Mouse (Mus musculus) spleen, adult 2 months (tissue): Measurements from ENCODE around the gene Pphln1. TPM values are rescaled to one million over a fixed set of nuclear protein-coding genes. Genes with fewer than 3 reads are reported as not detected.

Source experiments
- DNase-seq, 2 experiments: peaks; one replicate each; pipeline versions ENCODE4 v3.0.0 to v3.0.0-alpha.2; 2012 to 2021; ENCODE audit warnings: low spot score in 2 of 2, low read depth in 1 of 2
- H3K27ac ChIP-seq: fragments of 200-500 bp; 2 replicates; pipeline ENCODE4 v1.5.1; 2012; ENCODE audit warnings: low read length, inconsistent platforms; ENCODE audit not compliant: insufficient read depth
- H3K27me3 ChIP-seq: fragments of 200-500 bp; 2 replicates; pipeline ENCODE4 v1.6.1; 2012; ENCODE audit warnings: mild to moderate bottlenecking, moderate library complexity, low read length, inconsistent platforms; ENCODE audit not compliant: control insufficient read depth, insufficient read depth
- H3K36me3 ChIP-seq: fragments of 200-500 bp; 2 replicates; pipeline ENCODE4 v1.6.1; 2012; ENCODE audit warnings: mild to moderate bottlenecking, low read length, inconsistent platforms; ENCODE audit not compliant: control insufficient read depth, insufficient read depth
- H3K4me1 ChIP-seq: fragments of 200-500 bp; 2 replicates; pipeline ENCODE4 v1.6.1; 2011; ENCODE audit warnings: inconsistent platforms; ENCODE audit not compliant: control insufficient read depth, insufficient read depth, insufficient read length
- H3K4me3 ChIP-seq: fragments of 200-500 bp; 2 replicates; pipeline ENCODE4 v1.5.1; 2011; ENCODE audit warnings: mild to moderate bottlenecking, inconsistent platforms; ENCODE audit not compliant: insufficient read depth, insufficient read length; ENCODE audit errors: extremely low read depth
- CTCF ChIP-seq: fragments of 200-500 bp; IDR thresholded peaks from 2 replicates; pipeline ENCODE4 v1.5.1; 2011; ENCODE audit warnings: mild to moderate bottlenecking, inconsistent platforms; ENCODE audit not compliant: insufficient read depth, insufficient read length, insufficient replicate concordance; ENCODE audit errors: extremely low read depth
- POLR2A ChIP-seq: fragments of 200-500 bp; IDR thresholded peaks from 2 replicates; pipeline ENCODE4 v1.6.1; 2011; ENCODE audit warnings: low read depth, low read length, inconsistent platforms
- WGBS: fragments of 180-500 bp; shearing (Covaris S2); methylation state at CpG from one replicate; pipeline ENCODE4 v1.1.7; 2018; 5-methylcytosine and 5-hydroxymethylcytosine counted together
- polyA plus RNA-seq: library from polyadenylated mRNA; depleted of rRNA; stranded (reverse); fragments of >200 nt; gene quantifications from 2 replicates; pipeline ENCODE4 v1.2.3, GENCODE M21; 2012

The Pphln1 gene
- polyA plus RNA-seq, 1 experiment: 5.4 TPM

- WGBS: 79% methylated on average over 9 of the region's 9 CpGs
- TF ChIP-seq CTCF (no peak), POLR2A (no peak)
- no peak for DNase-seq
- H3K27me3 ChIP-seq: no peaks in the 10 kb centered on the region
- H3K36me3 ChIP-seq: no peaks in the 10 kb centered on the region
- H3K27ac ChIP-seq: no peak overlapping the region
- H3K4me3 ChIP-seq: no peak overlapping the region
- H3K4me1 ChIP-seq: no peaks in the 10 kb centered on the region
Observed at GRCm38 (mm10) chr15:93512437-93512836, 114.3 kb downstream of the Pphln1 start.

- Histone ChIP-seq H3K36me3 (no peaks in the 10 kb centered on the region), H3K4me3 (no peak overlapping the region), H3K4me1 (peaks cover 3% of the 10 kb centered on the region; the same call in 1 of the 2 replicates), H3K27ac (no peak overlapping the region), H3K27me3 (peaks cover under 1% of the 10 kb centered on the region; the same call in 1 of the 2 replicates)
- no peak for DNase-seq
- TF ChIP-seq POLR2A: no peak
- TF ChIP-seq CTCF: no peak
- 6% methylated on average over 10 of the region's 10 CpGs for WGBS
Observed at GRCm38 (mm10) chr15:93513939-93514341, 115.8 kb downstream of the Pphln1 start.

- 92% methylated on average over 9 of the region's 9 CpGs for WGBS
- H3K27ac ChIP-seq: no peak overlapping the region
- peaks cover 7% of the 10 kb centered on the region; the same call in 1 of the 2 replicates for H3K4me1 ChIP-seq
- no peak overlapping the region for H3K4me3 ChIP-seq
- no peak for DNase-seq
- peaks cover 5% of the 10 kb centered on the region; the same call in 1 of the 2 replicates for H3K27me3 ChIP-seq
- TF ChIP-seq POLR2A (no peak), CTCF (no peak)
- H3K36me3 ChIP-seq: no peaks in the 10 kb centered on the region
Observed at GRCm38 (mm10) chr15:93515316-93515715, 117.2 kb downstream of the Pphln1 start.

GRCm38 (mm10) chr15:93517022-93517565, 118.9 kb downstream of the Pphln1 start:
- Histone ChIP-seq H3K36me3 (no peaks in the 10 kb centered on the region), H3K4me3 (no peak overlapping the region), H3K27me3 (peaks cover 5% of the 10 kb centered on the region; the same call in 1 of the 2 replicates), H3K4me1 (peaks cover 7% of the 10 kb centered on the region; the same call in 1 of the 2 replicates), H3K27ac (no peak overlapping the region)
- no peak for DNase-seq
- 81% methylated on average over 11 of the region's 11 CpGs for WGBS
- TF ChIP-seq POLR2A: no peak
- TF ChIP-seq CTCF: no peak

- no peak for TF ChIP-seq POLR2A
- TF ChIP-seq CTCF: no peak
Observed at GRCm38 (mm10) chr15:93518143-93518902, 120.2 kb downstream of the Pphln1 start.

GRCm38 (mm10) chr15:93518941-93519835, 121.0 kb downstream of the Pphln1 start:
- Histone ChIP-seq H3K4me3 (peak overlapping the region; percentile 65), H3K27ac (peak overlapping the region; percentile 39; the same call in 1 of the 2 replicates), H3K4me1 (peaks cover 7% of the 10 kb centered on the region; the same call in 1 of the 2 replicates), H3K36me3 (no peaks in the 10 kb centered on the region), H3K27me3 (peaks cover 5% of the 10 kb centered on the region; the same call in 1 of the 2 replicates)
- TF ChIP-seq CTCF: peak; percentile 78
- no peak for TF ChIP-seq POLR2A
- peak in 1 of 2 experiments; percentile 67 for DNase-seq
- WGBS: 1% methylated on average over 85 of the region's 85 CpGs

More at GRCm38 (mm10) chr15:93518143-93518902, 120.2 kb downstream of the Pphln1 start:
- peaks cover 7% of the 10 kb centered on the region; the same call in 1 of the 2 replicates for H3K4me1 ChIP-seq
- DNase-seq: no peak
- H3K27me3 ChIP-seq: peaks cover 5% of the 10 kb centered on the region; the same call in 1 of the 2 replicates
- H3K36me3 ChIP-seq: no peaks in the 10 kb centered on the region
- peak overlapping the region; percentile 65; the same call in 1 of the 2 replicates for H3K4me3 ChIP-seq
- WGBS: 4% methylated on average over 23 of the region's 23 CpGs
- peak overlapping the region; percentile 39; the same call in 1 of the 2 replicates for H3K27ac ChIP-seq
